Mouse (Mus musculus) thymus, postnatal 25 days (tissue): ENCODE data around the gene Pfkm.

Source experiments
- DNase-seq: peaks from one replicate; pipeline ENCODE4 v3.0.0; 2022

Gene Pfkm

GRCm38 (mm10) chr15:98092372-98093120, at the start of gene Pfkm:
TSS of gene Pfkm (plus strand) at chr15:98092589.
- no peak for DNase-seq

GRCm38 (mm10) chr15:98043967-98044366, 48.4 kb upstream of the Pfkm start:
- DNase-seq = no peak

GRCm38 (mm10) chr15:98044387-98044786, 48.0 kb upstream of the Pfkm start:
- DNase-seq = peak; percentile 13

GRCm38 (mm10) chr15:98048918-98049700, 43.3 kb upstream of the Pfkm start:
- no peak for DNase-seq

GRCm38 (mm10) chr15:98051685-98052084, 40.7 kb upstream of the Pfkm start:
- DNase-seq = no peak

- DNase-seq = no peak
Measured at GRCm38 (mm10) chr15:98055246-98055645, 37.1 kb upstream of the Pfkm start.

GRCm38 (mm10) chr15:98065881-98066280, 26.5 kb upstream of the Pfkm start:
- no peak for DNase-seq

GRCm38 (mm10) chr15:98066602-98067001, 25.8 kb upstream of the Pfkm start:
- peak; percentile 43 for DNase-seq

- DNase-seq = peak; percentile 64
Measured at GRCm38 (mm10) chr15:98067492-98067891, 24.9 kb upstream of the Pfkm start.

GRCm38 (mm10) chr15:98068506-98068905, 23.9 kb upstream of the Pfkm start:
- no peak for DNase-seq

- DNase-seq = peak; percentile 55
Measured at GRCm38 (mm10) chr15:98069566-98070245, 22.7 kb upstream of the Pfkm start.

- DNase-seq = no peak
Measured at GRCm38 (mm10) chr15:98070376-98070775, 22.0 kb upstream of the Pfkm start.

GRCm38 (mm10) chr15:98074521-98074920, 17.9 kb upstream of the Pfkm start:
- DNase-seq = no peak

GRCm38 (mm10) chr15:98075034-98075433, 17.4 kb upstream of the Pfkm start:
- DNase-seq = no peak

- no peak for DNase-seq
Measured at GRCm38 (mm10) chr15:98076901-98077300, 15.5 kb upstream of the Pfkm start.

- peak; percentile 22 for DNase-seq
Measured at GRCm38 (mm10) chr15:98088889-98089288, 3.5 kb upstream of the Pfkm start.

- peak; percentile 51 for DNase-seq
Measured at GRCm38 (mm10) chr15:98089421-98090183, 2.8 kb upstream of the Pfkm start.

- DNase-seq = no peak
Measured at GRCm38 (mm10) chr15:98091841-98092240, 548 bp upstream of the Pfkm start.

- peak; percentile 93 for DNase-seq
Measured at GRCm38 (mm10) chr15:98093121-98094011, 977 bp downstream of the Pfkm start, which contains the start of gene Senp1. TSS of gene Senp1 (minus strand) at chr15:98093744.

- no peak for DNase-seq
Measured at GRCm38 (mm10) chr15:98094905-98095304, 2.5 kb downstream of the Pfkm start.

GRCm38 (mm10) chr15:98096957-98097356, 4.6 kb downstream of the Pfkm start:
- DNase-seq = no peak

- no peak for DNase-seq
Measured at GRCm38 (mm10) chr15:98098519-98098918, 6.1 kb downstream of the Pfkm start.
